Comparison of ENCODE assay signal across 7 mouse cellular contexts in the genomic region with DNA sequence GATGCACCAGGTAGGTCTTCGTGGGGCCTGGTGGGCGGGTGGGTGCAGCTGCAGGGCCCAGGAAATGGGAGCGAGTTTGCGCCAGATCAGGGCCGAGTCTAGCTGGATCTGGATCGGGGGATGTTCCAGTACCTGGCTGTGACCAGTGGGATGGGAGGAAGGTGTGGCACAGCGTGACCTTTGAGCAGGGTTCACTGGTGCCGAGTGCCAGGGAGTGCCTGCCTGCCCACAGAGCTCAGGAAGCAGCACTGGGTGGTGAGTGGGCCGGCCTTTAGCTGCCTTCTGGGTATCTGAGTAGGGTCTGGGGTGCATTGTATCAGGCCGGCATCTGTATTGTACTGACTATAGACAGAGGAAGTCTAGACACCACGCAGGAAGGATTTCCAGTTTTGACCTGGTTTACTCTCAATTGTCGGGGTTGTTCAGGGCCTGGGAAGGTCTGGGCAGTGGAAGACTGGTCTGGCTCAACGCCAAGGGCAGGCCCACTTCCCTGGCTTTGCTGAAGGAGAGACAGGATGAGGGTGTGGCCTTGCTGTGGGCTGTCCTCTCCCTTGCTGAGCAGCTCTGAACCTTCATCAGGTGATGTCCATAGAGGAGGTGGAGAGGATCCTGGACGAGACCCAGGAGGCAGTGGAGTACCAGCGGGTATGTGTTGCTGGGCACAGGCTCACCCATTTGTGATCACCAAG. TPM values are rescaled to one million over a fixed set of nuclear protein-coding genes. Genes with fewer than 3 reads are reported as not detected.
DNase-seq lines count a peak whose midpoint lies in the region; ATAC-seq lines count a peak whose summit lies in the region.

No protein-coding gene starts in this region.

- H3K36me3 ChIP-seq in liver, embryonic 11.5 days (ENCODE audit: control insufficient read depth, insufficient read depth, low read length): peaks cover 29% of the 10 kb centered on the region

- H3K4me3 ChIP-seq in liver, embryonic 11.5 days (ENCODE audit: low read depth, low read length): no peak overlapping the region

- no peak overlapping the region for H3K9ac ChIP-seq in liver, embryonic 11.5 days (ENCODE audit: low read depth, low read length)

- no peak overlapping the region for H3K27ac ChIP-seq in liver, embryonic 11.5 days (ENCODE audit: low read depth, low read length)

- 84% methylated on average over 15 of the region's 15 CpGs for WGBS in liver, embryonic 11.5 days

- H3K4me1 ChIP-seq in liver, embryonic 11.5 days (replicated peaks; ENCODE audit: control insufficient read depth, insufficient read depth, low read length): peaks cover 26% of the 10 kb centered on the region

- no peaks in the 10 kb centered on the region for H3K27me3 ChIP-seq in liver, embryonic 11.5 days (replicated peaks; ENCODE audit: control insufficient read depth, insufficient read depth, low read length)

- no peaks in the 10 kb centered on the region for H3K9me3 ChIP-seq in liver, embryonic 11.5 days (ENCODE audit: control insufficient read depth, low read length)

- intact Hi-C loops in heart, postnatal 10 days (cut with DNase I): no loop called here

- H3K4me2 ChIP-seq in liver, embryonic 11.5 days: peak overlapping the region; percentile 9; the same call in 1 of the 2 replicates

- no peak for ATAC-seq in liver, embryonic 11.5 days (replicated peaks; ENCODE audit: low FRiP score)

- peak; percentile 40 for DNase-seq in ES-CJ7 (ENCODE audit: low read depth, low spot score)
- DNase-seq in adrenal gland, adult 8-10 months: peak; percentile 56
- DNase-seq in heart, postnatal 10 days: peak; percentile 72 to 78
- no peak for DNase-seq in liver, embryonic 11.5 days (ENCODE audit: low spot score)
- no peak for DNase-seq in spleen, adult 12 weeks (ENCODE audit: low spot score)
- no peak for DNase-seq in frontal cortex, postnatal 36 days (ENCODE audit: low spot score in 2 of 2)
- no peak for DNase-seq in cerebellum, postnatal 14 days

RNA-seq across cellular contexts. Expression of a gene that starts 3.0 kb away (rescaled TPM):
- 10 to 100 TPM; 36.1 to 46.8 (median 45.7) TPM for total RNA-seq in adrenal gland, adult 8-10 months (2022)
- total RNA-seq in heart, postnatal 10 days (2021): 10 to 100 TPM; 36.2 to 36.3 TPM
- polyA plus RNA-seq in liver, embryonic 11.5 days (2014; fragmentation: Nextera tagmentation; extraction: Ambion mirVana): 70.1 and 77.2 TPM in 2 replicates

RNA-seq across cellular contexts. Expression of a gene that starts 26.3 kb away (rescaled TPM):
- total RNA-seq in adrenal gland, adult 8-10 months (2022): 10 to 100 TPM in 3 of 4 experiments, 1 to 10 TPM in 1; 9.3 to 39.2 (median 25.4) TPM
- 10 to 100 TPM in 1 of 2 experiments, 1 to 10 TPM in 1; 6.9 to 12.7 TPM for total RNA-seq in heart, postnatal 10 days (2021)
- polyA plus RNA-seq in liver, embryonic 11.5 days (2014; fragmentation: Nextera tagmentation; extraction: Ambion mirVana): 9.7 and 10.2 TPM in 2 replicates

Comparison
In these comparisons a context has a peak if more than half of its experiments do, and no peak if none do; other contexts are left out.
1. DNase-seq: peak in ES-CJ7 (single experiment), adrenal gland, adult 8-10 months (single experiment) and heart, postnatal 10 days (2 of 2); none in liver, embryonic 11.5 days (single experiment), spleen, adult 12 weeks (single experiment), frontal cortex, postnatal 36 days (0 of 2) and cerebellum, postnatal 14 days (0 of 2).